Mouse (Mus musculus) MEL-GATA-1-ER (cell line): Measurements from ENCODE around the gene Ece2.
A peak's percentile ranks its signal among the peaks of the same experiment; 100 is the strongest.
"Not testable (repeated sequence)": the region's sequence is repeated elsewhere in the genome, so short reads cannot be mapped to it uniquely, and the experiment has no call there.

Experiments used
- DNase-seq: peaks from one replicate; pipeline ENCODE4 v3.0.0-alpha.2; 2012; ENCODE audit warnings: low read depth; ENCODE audit errors: extremely low read depth

The Ece2 gene

GRCm38 (mm10) chr16:20621991-20622685 is 7.5 kb upstream of the Ece2 start:
- peak; percentile 66 for DNase-seq

- no peak for DNase-seq
These were observed 6.4 kb upstream of the Ece2 start for GRCm38 (mm10) chr16:20623211-20623610.

DNA sequence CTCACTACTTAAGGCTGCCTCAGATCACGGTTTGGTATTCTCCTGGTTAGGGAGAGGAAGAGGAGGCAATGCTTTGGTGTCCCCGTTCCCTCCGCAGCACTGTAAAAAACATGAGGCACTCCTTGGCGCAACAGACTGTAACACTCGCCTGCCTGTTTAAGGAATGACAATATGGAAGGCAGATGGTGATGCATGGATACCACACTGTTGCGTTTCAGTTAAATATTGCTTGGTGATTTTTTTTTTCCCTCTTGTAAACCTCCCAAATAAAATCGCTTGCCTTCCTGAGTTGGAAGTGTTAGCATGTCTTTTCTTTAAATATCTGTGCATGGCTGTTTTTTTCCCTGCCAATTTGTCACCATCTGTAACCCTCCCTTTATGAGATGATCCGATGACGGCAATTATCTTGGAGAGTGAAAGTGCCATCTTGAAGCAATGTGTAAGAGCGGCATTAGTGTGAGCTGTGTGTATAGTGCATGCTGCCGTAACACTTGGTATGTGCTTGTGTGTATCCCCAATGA is 697 bp upstream of the Ece2 start:
- DNase-seq = no peak

GRCm38 (mm10) chr16:20637410-20637809 is 7.8 kb downstream of the Ece2 start:
- no peak for DNase-seq

- no peak for DNase-seq
These were observed 8.7 kb downstream of the Ece2 start for GRCm38 (mm10) chr16:20638367-20638766.

- no peak for DNase-seq
These were observed 12.5 kb downstream of the Ece2 start for GRCm38 (mm10) chr16:20642161-20642560.

- no peak for DNase-seq
These were observed 14.3 kb downstream of the Ece2 start for GRCm38 (mm10) chr16:20643911-20644310.

DNA sequence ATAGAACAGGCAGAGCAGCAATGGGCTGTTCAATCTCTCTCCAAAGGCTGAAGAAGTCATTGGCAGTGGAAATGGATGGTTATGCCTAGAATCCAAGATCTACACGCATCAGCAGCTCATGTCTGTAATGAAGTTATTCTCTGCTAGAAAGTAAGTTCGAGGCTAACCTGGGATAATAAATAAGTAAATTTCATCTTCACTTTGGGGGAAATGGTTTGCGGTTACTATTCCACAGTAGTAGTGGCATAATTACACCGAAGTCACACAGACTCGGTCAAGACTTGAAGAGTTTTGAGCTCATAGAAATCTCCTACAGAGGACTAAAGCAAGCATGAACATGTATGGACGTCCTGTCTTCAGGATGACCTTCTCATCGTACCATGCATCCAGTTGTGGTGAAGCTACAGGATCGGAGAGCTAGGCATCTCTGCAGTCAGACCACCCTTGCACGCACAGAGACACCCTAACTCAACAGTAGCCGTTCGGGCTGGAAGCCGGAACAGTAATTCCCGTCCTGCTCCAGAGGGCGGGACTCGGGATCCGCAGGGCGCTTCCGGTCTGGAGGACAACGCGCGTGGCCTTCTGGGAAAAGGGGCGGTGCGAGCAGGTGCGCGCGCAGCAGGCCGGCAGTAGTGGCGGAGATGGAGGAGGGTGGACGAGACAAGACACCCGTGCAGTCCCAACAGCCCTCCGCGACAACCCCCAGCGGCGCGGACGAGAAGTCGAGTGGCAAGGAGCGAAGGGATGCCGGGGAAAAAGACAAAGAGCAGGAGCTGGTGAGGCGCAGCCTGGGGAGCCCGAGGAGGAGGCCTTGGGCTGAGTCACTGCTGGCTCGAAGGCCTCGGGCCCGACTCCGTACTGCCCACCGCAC is 21.7 kb downstream of the Ece2 start, which contains the start of gene Psmd2:
Gene Psmd2, plus strand, starts transcription at position 577 of the 871 bp plus-strand sequence.
- peak; percentile 73 for DNase-seq

GRCm38 (mm10) chr16:20651947-20652310 is 22.3 kb downstream of the Ece2 start:
- DNase-seq = no peak

DNA sequence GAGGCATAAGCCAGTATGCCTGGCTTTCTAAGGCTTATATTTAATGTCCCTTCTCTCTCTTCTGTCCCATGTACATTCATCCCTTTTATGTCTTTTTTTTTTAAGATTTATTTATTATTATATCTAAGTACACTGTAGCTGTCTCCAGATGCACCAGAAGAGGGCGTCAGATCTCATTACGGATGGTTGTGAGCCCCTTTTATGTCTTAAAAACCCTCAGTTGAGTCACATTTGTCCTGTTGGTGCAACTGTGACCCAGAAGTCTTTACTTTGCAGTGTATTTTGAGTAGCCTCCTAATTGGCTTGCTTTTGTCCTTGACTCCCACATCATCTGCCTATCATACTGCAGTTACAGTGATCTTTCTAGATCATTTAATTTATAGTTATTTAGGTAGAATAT is 23.7 kb downstream of the Ece2 start:
- DNase-seq = peak; percentile 15

- DNase-seq = no peak
These were observed 28.0 kb downstream of the Ece2 start for GRCm38 (mm10) chr16:20657661-20658060.

- not testable (repeated sequence) for DNase-seq
These were observed 38.4 kb downstream of the Ece2 start, which contains the start of gene Eif4g1 for GRCm38 (mm10) chr16:20668013-20668412. TSS of gene Eif4g1 (plus strand) at chr16:20668313.

- DNase-seq = no peak
These were observed 40.7 kb downstream of the Ece2 start for GRCm38 (mm10) chr16:20670291-20670690.

- DNase-seq = peak; percentile 26
These were observed 42.3 kb downstream of the Ece2 start for GRCm38 (mm10) chr16:20671886-20672285.

DNA sequence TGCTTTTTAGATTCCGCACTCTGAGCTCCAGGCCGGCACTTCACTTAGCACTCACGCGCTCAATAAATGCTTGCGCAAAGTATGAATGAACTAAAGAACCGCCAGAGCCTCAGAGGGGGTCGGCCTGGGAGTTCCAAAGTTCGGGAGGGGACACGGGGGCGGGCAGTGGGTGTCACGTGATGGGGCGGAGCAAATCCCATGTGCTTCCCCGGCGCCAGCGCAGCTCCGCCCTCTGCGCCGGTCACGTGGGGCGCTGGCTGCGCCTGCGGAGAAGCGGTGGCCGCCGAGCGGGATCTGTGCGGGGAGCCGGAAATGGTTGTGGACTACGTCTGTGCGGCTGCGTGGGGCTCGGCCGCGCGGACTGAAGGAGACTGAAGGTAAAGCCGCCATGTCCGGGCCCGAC is 42.9 kb downstream of the Ece2 start:
- peak; percentile 76 for DNase-seq

DNA sequence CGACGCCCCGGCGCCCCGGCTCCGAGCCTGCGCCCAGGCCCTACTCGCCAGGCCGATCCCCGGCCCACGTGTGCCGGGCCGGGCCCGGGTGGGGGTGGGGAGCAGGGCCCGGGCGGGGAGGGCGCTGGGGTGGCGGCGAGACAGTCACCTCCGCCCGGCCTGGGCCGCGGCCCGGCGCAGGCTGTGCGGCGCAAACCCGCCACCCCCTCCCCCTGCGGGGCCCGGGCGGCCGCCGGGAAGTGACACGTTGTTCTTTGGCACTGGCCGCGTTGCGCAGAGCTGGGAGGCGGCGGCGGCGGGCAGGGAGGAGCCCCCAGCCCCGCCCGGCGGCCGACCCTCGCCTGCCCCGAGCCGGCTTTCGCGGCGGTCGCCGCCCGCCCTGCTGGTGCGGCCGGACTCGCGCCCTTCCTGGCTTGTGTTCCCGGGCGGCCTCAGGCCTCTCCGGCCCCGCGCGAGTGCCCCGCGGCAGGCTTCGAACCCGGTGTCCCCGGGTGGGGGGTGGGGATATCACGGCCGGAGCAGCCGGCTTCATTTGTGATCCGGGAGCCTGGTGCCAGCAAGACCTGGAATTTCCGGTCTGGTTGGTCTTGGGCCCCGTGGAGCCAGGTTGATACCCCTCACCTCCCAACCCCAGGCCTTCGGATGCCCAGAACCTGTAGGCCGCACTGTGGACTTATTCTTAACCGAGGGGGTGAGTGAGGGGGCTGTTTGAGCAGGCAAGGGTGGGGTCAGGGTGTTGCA is 43.5 kb downstream of the Ece2 start:
- DNase-seq = no peak

DNA sequence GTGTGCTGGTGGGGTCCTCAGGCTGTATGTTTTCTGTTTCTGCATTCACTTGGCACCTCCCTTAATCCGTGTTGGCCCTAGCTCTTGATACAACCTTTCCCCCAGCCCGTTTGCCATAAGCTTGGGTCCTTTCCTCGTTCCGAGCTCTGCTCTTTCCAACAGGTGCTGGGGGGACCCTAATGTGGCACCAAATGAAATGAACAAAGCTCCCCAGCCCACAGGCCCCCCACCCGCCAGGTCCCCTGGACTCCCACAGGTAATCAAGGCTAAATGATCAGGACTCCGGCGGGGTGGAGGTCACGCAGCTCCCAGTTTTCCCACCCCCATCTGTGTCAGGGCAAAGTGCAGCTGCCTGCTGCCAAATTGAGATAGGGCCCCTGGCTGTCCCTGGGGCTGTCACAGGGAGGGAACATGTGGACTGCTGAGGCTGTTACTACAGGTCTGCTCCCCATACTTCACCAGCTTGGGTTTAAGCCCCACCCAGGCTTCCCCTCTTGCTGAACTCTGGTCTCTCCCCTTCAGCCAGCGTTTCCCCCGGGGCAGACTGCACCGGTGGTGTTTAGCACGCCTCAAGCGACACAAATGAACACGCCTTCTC is 44.2 kb downstream of the Ece2 start:
- DNase-seq = peak; percentile 56

DNA sequence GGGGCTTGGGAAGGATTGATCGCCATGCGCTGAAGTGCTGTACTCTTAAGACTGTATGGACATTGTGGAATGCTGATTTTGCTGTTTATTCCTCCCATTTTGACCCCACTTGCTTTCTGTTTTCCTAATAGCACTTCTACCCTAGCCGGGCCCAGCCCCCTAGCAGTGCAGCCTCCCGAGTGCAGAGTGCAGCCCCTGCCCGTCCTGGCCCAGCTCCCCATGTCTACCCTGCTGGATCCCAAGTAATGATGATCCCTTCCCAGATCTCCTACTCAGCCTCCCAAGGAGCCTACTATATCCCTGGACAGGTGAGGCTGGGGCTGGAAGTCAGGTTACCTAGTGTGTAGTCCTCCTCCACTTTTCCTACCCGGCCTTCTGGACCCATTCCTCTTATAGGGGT is 45.6 kb downstream of the Ece2 start:
- no peak for DNase-seq

- DNase-seq = no peak
These were observed 47.1 kb downstream of the Ece2 start for GRCm38 (mm10) chr16:20676702-20677101.

DNA sequence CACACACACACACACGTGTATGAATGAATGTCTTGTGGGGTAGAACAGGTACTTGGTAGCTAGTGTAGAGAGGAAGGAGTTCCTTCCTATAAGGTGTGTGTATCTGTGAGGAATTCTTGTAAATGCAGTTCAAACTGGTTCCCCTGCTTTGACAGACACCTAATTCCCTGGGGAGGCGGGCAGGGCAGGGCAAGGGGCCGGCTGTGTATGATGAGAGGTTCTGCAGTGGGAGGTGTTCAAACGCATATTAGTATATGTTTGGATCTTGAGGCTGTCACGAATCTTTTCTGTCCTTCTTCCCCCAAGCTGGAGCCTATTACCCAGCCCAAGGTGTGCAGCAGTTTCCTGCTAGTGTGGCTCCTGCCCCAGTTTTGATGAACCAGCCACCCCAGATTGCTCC is 47.8 kb downstream of the Ece2 start:
- DNase-seq = no peak

DNA sequence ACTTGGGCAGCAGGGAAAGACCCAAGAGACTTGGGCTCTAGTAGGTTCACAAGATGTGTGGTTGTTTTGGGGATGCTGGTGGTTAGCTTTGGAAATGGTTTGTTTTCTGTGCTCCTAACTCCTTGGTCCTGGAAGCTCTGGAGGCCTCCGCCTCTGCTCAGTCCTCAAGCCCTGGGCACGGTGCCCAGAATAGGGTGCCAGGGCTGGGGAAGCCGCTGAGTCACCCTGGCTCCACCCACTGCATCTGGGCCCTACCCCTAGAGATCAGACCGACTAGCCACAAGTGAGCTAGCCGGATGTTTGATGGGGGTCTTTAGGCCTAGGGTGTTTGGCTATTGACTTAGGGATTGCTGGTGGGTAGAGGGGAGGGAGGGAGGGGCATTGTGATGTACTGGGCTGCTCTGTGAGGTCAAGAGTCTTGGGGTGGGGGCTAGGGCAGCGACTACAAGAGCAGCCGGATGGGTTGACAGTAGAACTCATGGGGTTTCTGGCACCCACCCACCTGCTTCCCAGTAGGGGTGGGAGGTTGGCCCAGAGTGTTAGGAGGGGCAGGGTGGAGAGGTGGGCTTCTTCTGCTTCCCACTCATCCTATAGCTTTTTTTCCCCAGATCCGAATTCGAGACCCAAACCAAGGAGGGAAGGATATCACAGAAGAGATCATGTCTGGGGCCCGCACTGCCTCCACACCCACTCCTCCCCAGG is 48.5 kb downstream of the Ece2 start:
- DNase-seq = peak; percentile 55
